Comparison of ENCODE assay signal across 7 mouse cellular contexts in the genomic region with DNA sequence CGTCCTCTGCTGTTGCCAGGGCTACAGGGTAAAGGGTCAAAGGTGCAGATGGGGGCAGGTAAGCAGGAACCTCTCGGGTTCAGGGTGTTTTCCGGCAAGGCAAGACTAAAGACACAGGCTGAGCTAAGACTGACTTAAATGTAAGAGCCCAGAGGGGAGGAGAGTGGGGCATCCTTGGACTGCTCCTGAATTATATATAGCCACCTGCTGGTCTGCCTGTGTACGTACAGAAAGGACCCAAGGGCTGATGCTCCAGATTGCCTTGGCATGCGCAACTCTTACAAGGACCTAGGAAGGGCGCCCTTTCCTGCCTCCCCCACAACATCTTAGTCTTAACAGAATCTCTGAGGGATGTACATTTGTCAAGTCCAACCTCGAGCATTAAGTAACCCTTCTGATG.
DNase-seq lines count a peak whose midpoint lies in the region; ATAC-seq lines count a peak whose summit lies in the region.

No protein-coding gene starts in this region.

- H3K27me3 ChIP-seq in embryonic facial prominence, embryonic 11.5 days (ENCODE audit: control insufficient read depth, insufficient read depth, low read length), result no peaks in the 10 kb centered on the region
- no peaks in the 10 kb centered on the region for H3K27me3 ChIP-seq in intestine, embryonic 16.5 days (replicated peaks; ENCODE audit: control insufficient read depth, insufficient read depth, low read length)
- H3K27me3 ChIP-seq in midbrain, embryonic 16.5 days (ENCODE audit: control insufficient read depth, insufficient read depth, low read depth, low read length), result no peaks in the 10 kb centered on the region

- H3K9ac ChIP-seq in embryonic facial prominence, embryonic 11.5 days (replicated peaks; ENCODE audit: low read length), result no peak overlapping the region
- H3K9ac ChIP-seq in intestine, embryonic 16.5 days (ENCODE audit: low read depth, low read length), result no peak overlapping the region
- no peak overlapping the region for H3K9ac ChIP-seq in midbrain, embryonic 16.5 days (ENCODE audit: low read depth, low read length)

- WGBS in embryonic facial prominence, embryonic 11.5 days, result 57% methylated on average over 7 of the region's 7 CpGs
- WGBS in intestine, embryonic 16.5 days, result 53% methylated on average over 7 of the region's 7 CpGs
- 58% methylated on average over 7 of the region's 7 CpGs for WGBS in midbrain, embryonic 16.5 days

- H3K9me3 ChIP-seq in embryonic facial prominence, embryonic 11.5 days (replicated peaks; ENCODE audit: control insufficient read depth, low read length), result no peaks in the 10 kb centered on the region
- no peaks in the 10 kb centered on the region for H3K9me3 ChIP-seq in intestine, embryonic 16.5 days (ENCODE audit: control insufficient read depth, low read length)
- no peaks in the 10 kb centered on the region for H3K9me3 ChIP-seq in midbrain, embryonic 16.5 days (replicated peaks; ENCODE audit: control insufficient read depth, low read length, poor library complexity, severe bottlenecking)

- H3K4me2 ChIP-seq in embryonic facial prominence, embryonic 11.5 days (ENCODE audit: low read depth, low read length), result no peak overlapping the region
- no peak overlapping the region for H3K4me2 ChIP-seq in intestine, embryonic 16.5 days (ENCODE audit: low read depth, low read length)
- no peak overlapping the region for H3K4me2 ChIP-seq in midbrain, embryonic 16.5 days (ENCODE audit: low read length)

- peak; percentile 11 for DNase-seq in left cerebral cortex, postnatal 4 days
- DNase-seq in left cerebral cortex, adult 9 months (ENCODE audit: low spot score in 2 of 2), result no peak
- peak; percentile 60 for DNase-seq in embryonic facial prominence, embryonic 11.5 days (ENCODE audit: low spot score)
- DNase-seq in gastrocnemius, postnatal 10 days, result no peak
- no peak for DNase-seq in urinary bladder, adult 2 months (ENCODE audit: low spot score)

- intact Hi-C loops in left cerebral cortex, postnatal 4 days (cut with DNase I), result no loop called here

- peak; percentile 59; the same call in 1 of the 2 replicates for ATAC-seq in embryonic facial prominence, embryonic 11.5 days (replicated peaks; ENCODE audit: insufficient number of reproducible peaks, low FRiP score, low TSS enrichment, low read depth)
- 0 out of 2 replicates have a peak, but pooled peaks have one; percentile 33 for ATAC-seq in intestine, embryonic 16.5 days
- ATAC-seq in midbrain, embryonic 16.5 days, result 0 out of 2 replicates have a peak, but pooled peaks have one; percentile 54

- H3K36me3 ChIP-seq in embryonic facial prominence, embryonic 11.5 days (replicated peaks; ENCODE audit: control insufficient read depth, insufficient read depth, low read depth, low read length), result no peaks in the 10 kb centered on the region
- no peaks in the 10 kb centered on the region for H3K36me3 ChIP-seq in intestine, embryonic 16.5 days (ENCODE audit: control insufficient read depth, insufficient read depth, low read length)
- no peaks in the 10 kb centered on the region for H3K36me3 ChIP-seq in midbrain, embryonic 16.5 days (ENCODE audit: control insufficient read depth, insufficient read depth, low read length)

- no peak overlapping the region for H3K27ac ChIP-seq in embryonic facial prominence, embryonic 11.5 days (replicated peaks; ENCODE audit: low read depth, low read length)
- H3K27ac ChIP-seq in intestine, embryonic 16.5 days (ENCODE audit: low read length), result no peak overlapping the region
- no peak overlapping the region for H3K27ac ChIP-seq in midbrain, embryonic 16.5 days (ENCODE audit: low read length)

- no peak overlapping the region for H3K4me3 ChIP-seq in embryonic facial prominence, embryonic 11.5 days (ENCODE audit: low read depth, low read length)
- H3K4me3 ChIP-seq in intestine, embryonic 16.5 days (ENCODE audit: low read length), result no peak overlapping the region
- H3K4me3 ChIP-seq in midbrain, embryonic 16.5 days (ENCODE audit: low read depth, low read length), result no peak overlapping the region

- H3K4me1 ChIP-seq in embryonic facial prominence, embryonic 11.5 days (ENCODE audit: control insufficient read depth, insufficient read depth, low read length), result no peaks in the 10 kb centered on the region
- H3K4me1 ChIP-seq in intestine, embryonic 16.5 days (ENCODE audit: control insufficient read depth, insufficient read depth, low read length), result no peaks in the 10 kb centered on the region
- no peaks in the 10 kb centered on the region for H3K4me1 ChIP-seq in midbrain, embryonic 16.5 days (ENCODE audit: control insufficient read depth, insufficient read depth, low read length)

Comparison
In these comparisons a context has a peak if more than half of its experiments do, and no peak if none do; other contexts are left out.
1. DNase-seq: peak in left cerebral cortex, postnatal 4 days (single experiment) and embryonic facial prominence, embryonic 11.5 days (single experiment); none in left cerebral cortex, adult 9 months (0 of 2), gastrocnemius, postnatal 10 days (single experiment) and urinary bladder, adult 2 months (single experiment).
2. Peak in every context shown above with its lines, with median percentiles within 50 percentile points of each other: ATAC-seq.